Mouse (Mus musculus): ENCODE measurements around the gene 1700040F15Rik. TPM values are rescaled to one million over a fixed set of nuclear protein-coding genes. Genes with fewer than 3 reads are reported as not detected.

The 1700040F15Rik gene
- not detected in 2 replicates for polyA plus RNA-seq (2015; fragmentation: Nextera tagmentation; extraction: Ambion mirVana)

DNA sequence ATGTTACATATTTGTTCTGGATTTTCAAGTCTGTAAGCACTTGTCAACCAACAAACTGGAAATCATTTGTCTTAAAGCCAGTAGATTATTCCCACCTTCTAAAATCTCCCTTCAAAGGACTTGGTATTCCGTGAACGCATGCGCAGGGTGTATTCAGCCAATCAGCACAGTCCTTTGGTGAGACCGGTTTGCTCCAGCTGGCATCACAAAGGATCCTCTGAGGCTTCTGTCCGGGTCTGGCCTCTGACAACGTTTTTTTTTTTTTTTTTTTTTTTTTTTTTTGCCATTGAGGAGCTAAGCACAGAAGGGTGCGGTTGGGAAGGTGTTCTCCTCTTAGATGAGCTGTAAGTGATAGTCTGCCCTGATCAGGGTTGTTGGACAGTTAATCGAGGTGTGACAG, at the start of gene 1700040F15Rik:
TSS of gene 1700040F15Rik (plus strand) at position 301 of the 400 bp plus-strand sequence.

